Mouse (Mus musculus) left cerebral cortex, adult 18-20 months (tissue): ENCODE data around the gene Mrpl21. TPM values are rescaled to one million over a fixed set of nuclear protein-coding genes. Genes with fewer than 3 reads are reported as not detected.

ENCODE experiments used
- DNase-seq, 2 experiments: peaks; one replicate each; pipeline ENCODE4 v3.0.0; 2021 to 2022; ENCODE audit warnings: low spot score in 2 of 2, mixed read lengths in 1 of 2
- total RNA-seq, 2 experiments: library from RNA; stranded (reverse); gene quantifications; 2 replicates each; pipeline ENCODE4 v1.2.3; 2021

Gene Mrpl21
- total RNA-seq, 2 experiments from 2014 or later = 52.1 to 55.8 TPM

GRCm38 (mm10) chr19:3295245-3295644 lies 12.5 kb downstream of the Mrpl21 start:
- no peak for DNase-seq

GRCm38 (mm10) chr19:3297034-3297433 lies 14.3 kb downstream of the Mrpl21 start:
- no peak for DNase-seq

GRCm38 (mm10) chr19:3297775-3298174 lies 15.1 kb downstream of the Mrpl21 start:
- DNase-seq = no peak

- no peak for DNase-seq
Measured at GRCm38 (mm10) chr19:3304017-3304416, 21.3 kb downstream of the Mrpl21 start.

- DNase-seq = no peak
Measured at GRCm38 (mm10) chr19:3307175-3307949, 24.7 kb downstream of the Mrpl21 start.

- no peak for DNase-seq
Measured at GRCm38 (mm10) chr19:3319341-3319740, 36.6 kb downstream of the Mrpl21 start.

- DNase-seq = no peak
Measured at GRCm38 (mm10) chr19:3320086-3320485, 37.4 kb downstream of the Mrpl21 start.

- DNase-seq = no peak
Measured at GRCm38 (mm10) chr19:3320801-3321200, 38.1 kb downstream of the Mrpl21 start.

- no peak for DNase-seq
Measured at GRCm38 (mm10) chr19:3321617-3322016, 38.9 kb downstream of the Mrpl21 start.

GRCm38 (mm10) chr19:3322261-3322969 lies 39.7 kb downstream of the Mrpl21 start, which contains the start of gene Cpt1a:
Gene Cpt1a (plus strand): TSS chr19:3322334.
- DNase-seq = peak in 1 of 2 experiments; percentile 16

- DNase-seq = peak; percentile 52 to 61
Measured at GRCm38 (mm10) chr19:3323201-3323621, 40.5 kb downstream of the Mrpl21 start.

- peak; percentile 27 to 29 for DNase-seq
Measured at GRCm38 (mm10) chr19:3323753-3324270, 41.1 kb downstream of the Mrpl21 start.

GRCm38 (mm10) chr19:3324271-3324811 lies 41.6 kb downstream of the Mrpl21 start:
- peak in 1 of 2 experiments; percentile 8 for DNase-seq

GRCm38 (mm10) chr19:3324931-3325711 lies 42.4 kb downstream of the Mrpl21 start:
- peak; percentile 46 to 69 for DNase-seq

- DNase-seq = no peak
Measured at GRCm38 (mm10) chr19:3325771-3326478, 43.2 kb downstream of the Mrpl21 start.

GRCm38 (mm10) chr19:3326479-3327047 lies 43.9 kb downstream of the Mrpl21 start:
- no peak for DNase-seq

GRCm38 (mm10) chr19:3333247-3333646 lies 50.5 kb downstream of the Mrpl21 start:
- DNase-seq = no peak

- DNase-seq = no peak
Measured at GRCm38 (mm10) chr19:3333694-3334515, 51.2 kb downstream of the Mrpl21 start.

- no peak for DNase-seq
Measured at GRCm38 (mm10) chr19:3334550-3334949, 51.8 kb downstream of the Mrpl21 start.
